Mouse (Mus musculus) hindbrain, embryonic 16.5 days (tissue): ENCODE data around the gene Neo1. TPM values are rescaled to one million over a fixed set of nuclear protein-coding genes. Genes with fewer than 3 reads are reported as not detected.
A peak's percentile ranks its signal among the peaks of the same experiment; 100 is the strongest.

ENCODE experiments used
- ATAC-seq: fragments of 200-750 bp; cut with Nextera tagmentation; 2 replicates; pipeline ENCODE4 v1.8.0; 2017; ENCODE audit warnings: moderate TSS enrichment, moderate library complexity
- H3K27ac ChIP-seq: fragments of 300-500 bp; sonication (generic); 2 replicates; pipeline ENCODE4 v1.5.1; 2014; ENCODE audit warnings: low read depth, mild to moderate bottlenecking, control low read depth, low read length, moderate library complexity
- H3K27me3 ChIP-seq: fragments of 300-500 bp; sonication (generic); replicated peaks from 2 replicates; pipeline ENCODE4 v1.6.1; 2014; ENCODE audit warnings: low read length; ENCODE audit not compliant: control insufficient read depth, insufficient read depth
- H3K36me3 ChIP-seq: fragments of 300-500 bp; sonication (generic); 2 replicates; pipeline ENCODE4 v1.6.1; 2014; ENCODE audit warnings: mild to moderate bottlenecking, low read length, moderate library complexity, mixed read lengths; ENCODE audit not compliant: control insufficient read depth, insufficient read depth
- H3K4me1 ChIP-seq: fragments of 300-500 bp; sonication (generic); 2 replicates; pipeline ENCODE4 v1.6.1; 2014; ENCODE audit warnings: low read depth, low read length; ENCODE audit not compliant: control insufficient read depth, insufficient read depth
- H3K4me2 ChIP-seq: fragments of 300-500 bp; sonication (generic); 2 replicates; pipeline ENCODE4 v1.6.1; 2014; ENCODE audit warnings: mild to moderate bottlenecking, low read length, control low read depth, moderate library complexity
- H3K4me3 ChIP-seq: fragments of 300-500 bp; sonication (generic); 2 replicates; pipeline ENCODE4 v1.5.1; 2014; ENCODE audit warnings: mild to moderate bottlenecking, low read length, control low read depth, moderate library complexity
- H3K9ac ChIP-seq: fragments of 300-500 bp; sonication (generic); 2 replicates; pipeline ENCODE4 v1.6.1; 2014; ENCODE audit warnings: low read depth, mild to moderate bottlenecking, control low read depth, low read length, moderate library complexity
- H3K9me3 ChIP-seq: fragments of 300-500 bp; sonication (generic); 2 replicates; pipeline ENCODE4 v1.6.1; 2014; ENCODE audit warnings: mild to moderate bottlenecking, low read length, moderate library complexity; ENCODE audit not compliant: control insufficient read depth
- WGBS: fragments of 180-500 bp; shearing (Covaris S2); extraction: QIAGEN DNeasy Blood & Tissue Kit; methylation state at CpG from one replicate; pipeline ENCODE4 v1.1.7; 2014; 5-methylcytosine and 5-hydroxymethylcytosine counted together
- polyA plus RNA-seq: library from polyadenylated mRNA; unstranded; fragments of >200 nt; fragmentation: Nextera tagmentation; extraction: Ambion mirVana; gene quantifications from 2 replicates; pipeline ENCODE4 v1.2.1, GENCODE M21; 2015

The Neo1 gene
- polyA plus RNA-seq, 1 experiment from 2014 or later, result 40.9 TPM

DNA sequence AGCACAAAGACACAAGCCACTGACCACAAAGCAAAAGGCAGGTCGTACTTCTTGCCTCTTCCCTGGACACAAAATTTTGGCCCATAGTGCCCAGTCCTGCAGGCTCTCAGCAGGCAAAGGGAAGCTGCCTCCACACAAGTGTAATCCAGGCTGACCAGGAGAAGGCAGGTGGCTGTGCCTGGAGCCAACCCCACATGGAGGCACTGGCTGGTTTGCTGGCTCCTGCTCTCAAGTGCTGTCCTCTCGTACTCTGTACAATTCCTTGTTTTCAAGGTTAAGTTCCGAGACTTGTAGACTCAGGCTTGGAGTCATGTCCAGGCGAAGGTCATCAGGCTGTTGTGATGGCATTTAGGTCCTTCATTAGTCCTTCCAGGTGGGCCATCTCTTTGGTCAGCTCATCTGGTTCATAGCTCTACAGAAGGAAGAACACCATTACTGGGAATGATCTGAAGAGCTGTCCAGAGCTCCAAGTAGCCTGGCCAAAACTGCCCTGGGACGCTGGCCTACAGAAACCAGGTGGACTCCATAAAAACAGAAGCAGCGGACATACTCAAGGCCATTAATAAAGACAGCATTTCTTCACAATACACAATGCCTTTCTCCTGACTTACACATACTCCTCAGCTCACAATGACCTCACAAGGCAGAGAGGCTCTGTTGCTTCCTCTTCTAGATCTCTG, 159.2 kb downstream of the Neo1 start:
- Histone ChIP-seq H3K9me3 (no peaks in the 10 kb centered on the region), H3K4me3 (no peak overlapping the region), H3K27me3 (no peaks in the 10 kb centered on the region), H3K4me1 (no peaks in the 10 kb centered on the region), H3K36me3 (peaks cover 21% of the 10 kb centered on the region), H3K4me2 (no peak overlapping the region), H3K9ac (no peak overlapping the region), H3K27ac (no peak overlapping the region)
- no peak for ATAC-seq
- 97% methylated on average over 6 of the region's 6 CpGs for whole genome bisulfite sequencing

DNA sequence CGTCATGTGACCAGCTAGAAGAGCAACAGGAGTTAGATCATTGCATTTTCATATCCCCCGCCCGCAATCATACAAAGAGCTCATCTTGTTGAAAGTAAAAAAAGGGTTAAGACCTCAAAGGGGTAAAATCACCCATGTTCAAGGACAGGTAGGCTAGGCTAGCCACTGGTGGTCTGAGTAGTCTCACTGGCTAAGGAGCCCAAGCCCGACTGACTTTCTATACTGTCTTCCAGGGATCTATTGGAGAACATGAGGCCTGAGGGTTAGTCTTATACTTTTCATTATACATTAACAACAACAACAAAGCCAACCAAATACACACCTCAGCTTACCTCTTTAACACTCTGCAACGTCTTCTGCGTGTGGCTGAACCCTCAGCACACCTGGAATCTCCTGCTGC, 160.8 kb downstream of the Neo1 start:
- Histone ChIP-seq H3K36me3 (peaks cover 15% of the 10 kb centered on the region), H3K4me2 (no peak overlapping the region), H3K27ac (no peak overlapping the region), H3K27me3 (no peaks in the 10 kb centered on the region), H3K9ac (no peak overlapping the region), H3K4me1 (no peaks in the 10 kb centered on the region), H3K9me3 (no peaks in the 10 kb centered on the region), H3K4me3 (no peak overlapping the region)
- ATAC-seq, result no peak
- WGBS, result 94% methylated on average over 6 of the region's 6 CpGs

DNA sequence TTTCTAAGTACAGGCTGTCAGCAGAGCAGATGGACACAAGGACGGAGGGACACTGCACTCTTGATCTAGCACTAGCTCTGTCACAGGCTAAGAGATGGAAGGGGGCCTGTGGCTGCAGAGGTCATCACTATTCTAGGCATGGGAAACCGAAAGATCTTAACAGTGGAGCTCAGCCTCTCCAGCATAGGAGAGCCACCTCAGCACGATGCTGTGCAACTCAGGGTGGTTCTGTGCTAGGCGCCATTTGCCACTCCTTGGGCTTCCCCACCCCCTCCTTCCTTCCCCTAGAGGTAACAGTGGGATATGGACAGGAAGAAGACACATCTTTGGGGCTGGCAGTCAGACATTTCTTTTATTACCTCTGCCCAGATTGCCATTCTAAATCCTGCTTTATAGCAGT, 161.9 kb downstream of the Neo1 start:
- Histone ChIP-seq H3K4me2 (no peak overlapping the region), H3K9ac (no peak overlapping the region), H3K9me3 (no peaks in the 10 kb centered on the region), H3K27me3 (no peaks in the 10 kb centered on the region), H3K4me3 (no peak overlapping the region), H3K4me1 (no peaks in the 10 kb centered on the region), H3K36me3 (peaks cover 10% of the 10 kb centered on the region), H3K27ac (no peak overlapping the region)
- WGBS, result 87% methylated on average over 4 of the region's 4 CpGs
- ATAC-seq, result no peak

DNA sequence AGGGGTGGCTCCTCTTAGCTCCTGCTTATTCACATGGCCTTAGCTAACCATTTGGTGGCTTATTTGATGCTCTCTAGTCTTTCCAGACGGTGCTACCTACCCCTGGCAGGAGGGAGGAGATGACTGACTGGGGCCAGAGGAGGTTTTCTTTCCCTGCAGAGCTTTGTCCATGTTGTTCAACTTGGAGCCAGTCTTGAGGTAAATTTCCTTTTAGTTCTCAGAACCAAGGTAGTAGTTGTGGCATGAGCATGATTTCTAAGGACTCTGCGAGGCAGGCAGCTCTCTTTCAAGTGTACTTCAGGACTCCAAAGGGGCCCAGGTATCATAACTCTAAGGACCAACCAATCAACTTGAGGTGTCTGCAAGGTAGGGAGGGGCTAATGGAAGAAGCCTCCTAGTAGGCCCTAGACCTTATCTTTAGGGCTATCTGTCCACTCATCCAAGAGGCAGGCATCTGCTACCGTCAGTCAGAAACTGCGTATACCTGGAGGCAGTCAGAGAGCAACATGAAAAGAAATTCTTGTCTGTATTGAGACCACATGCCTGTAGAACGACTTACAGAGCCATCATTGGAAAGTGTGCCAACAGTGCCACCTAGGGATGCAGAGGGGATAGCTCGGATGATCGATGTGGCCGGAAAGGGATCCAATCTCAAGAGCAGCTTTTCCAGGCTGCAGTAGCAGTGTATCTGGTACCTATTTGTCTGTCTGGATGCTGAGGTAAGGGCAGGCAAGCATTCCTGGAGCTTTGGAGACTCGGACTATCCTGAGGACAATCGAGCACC, 162.5 kb downstream of the Neo1 start:
- Histone ChIP-seq H3K27ac (no peak overlapping the region), H3K36me3 (peaks cover 10% of the 10 kb centered on the region), H3K4me1 (no peaks in the 10 kb centered on the region), H3K4me3 (no peak overlapping the region), H3K27me3 (no peaks in the 10 kb centered on the region), H3K9ac (no peak overlapping the region), H3K9me3 (no peaks in the 10 kb centered on the region), H3K4me2 (no peak overlapping the region)
- WGBS, result 47% methylated on average over 10 of the region's 10 CpGs
- peak; percentile 72 for ATAC-seq

DNA sequence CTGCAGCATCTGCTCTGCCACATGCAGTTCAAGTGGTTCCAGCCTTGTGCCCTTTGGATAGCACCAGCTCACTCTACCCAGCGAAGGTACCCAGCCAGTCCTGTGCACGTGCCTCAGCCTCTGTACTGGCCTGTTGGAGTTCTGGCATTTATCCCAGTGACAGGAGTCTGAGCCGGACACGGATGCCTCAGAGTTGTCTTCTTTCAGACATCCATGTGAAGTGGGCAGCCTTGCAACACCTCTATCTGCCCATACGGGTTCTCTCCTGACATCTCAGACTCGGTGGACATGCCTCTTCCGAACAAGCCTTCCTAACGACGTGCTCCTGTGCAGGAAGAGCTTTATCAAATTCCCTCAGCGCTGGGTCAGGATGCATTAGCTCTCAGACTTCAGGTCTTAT, 165.1 kb downstream of the Neo1 start:
- Histone ChIP-seq H3K36me3 (peaks cover 1% of the 10 kb centered on the region; the same call in 1 of the 2 replicates), H3K27ac (no peak overlapping the region), H3K9ac (no peak overlapping the region), H3K9me3 (no peaks in the 10 kb centered on the region), H3K27me3 (no peaks in the 10 kb centered on the region), H3K4me2 (no peak overlapping the region), H3K4me1 (no peaks in the 10 kb centered on the region), H3K4me3 (no peak overlapping the region)
- no peak for ATAC-seq
- WGBS, result 77% methylated on average over 10 of the region's 10 CpGs

DNA sequence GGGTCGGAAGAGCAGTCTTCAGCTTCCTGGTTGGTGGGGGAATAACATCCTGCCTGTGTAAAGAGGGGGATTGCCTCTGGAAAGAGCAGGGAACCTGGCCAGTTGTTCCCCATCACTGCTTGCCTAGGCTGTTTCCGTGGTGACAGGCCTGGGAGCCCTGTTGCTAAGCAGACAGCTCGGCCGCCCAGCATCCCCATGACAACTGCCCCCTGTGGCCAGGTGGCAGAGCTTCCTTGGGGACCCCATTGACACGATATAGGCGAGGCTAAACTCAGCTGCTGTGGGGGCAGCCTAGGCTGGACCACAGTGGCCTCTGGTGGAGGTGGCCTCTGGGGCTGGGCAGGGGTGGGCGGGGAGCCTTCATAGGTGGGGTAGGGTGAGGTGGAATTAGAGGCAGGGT, 172.4 kb downstream of the Neo1 start:
- WGBS, result 24% methylated on average over 7 of the region's 7 CpGs
- Histone ChIP-seq H3K27me3 (no peaks in the 10 kb centered on the region), H3K4me1 (peaks cover 8% of the 10 kb centered on the region; the same call in 1 of the 2 replicates), H3K4me2 (no peak overlapping the region), H3K9ac (no peak overlapping the region), H3K36me3 (0 out of 2 replicates have a peak, but pooled peaks cover 2% of the 10 kb centered on the region), H3K27ac (no peak overlapping the region; the same call in 1 of the 2 replicates), H3K9me3 (no peaks in the 10 kb centered on the region), H3K4me3 (no peak overlapping the region)
- ATAC-seq, result peak; percentile 34; the same call in 1 of the 2 replicates

DNA sequence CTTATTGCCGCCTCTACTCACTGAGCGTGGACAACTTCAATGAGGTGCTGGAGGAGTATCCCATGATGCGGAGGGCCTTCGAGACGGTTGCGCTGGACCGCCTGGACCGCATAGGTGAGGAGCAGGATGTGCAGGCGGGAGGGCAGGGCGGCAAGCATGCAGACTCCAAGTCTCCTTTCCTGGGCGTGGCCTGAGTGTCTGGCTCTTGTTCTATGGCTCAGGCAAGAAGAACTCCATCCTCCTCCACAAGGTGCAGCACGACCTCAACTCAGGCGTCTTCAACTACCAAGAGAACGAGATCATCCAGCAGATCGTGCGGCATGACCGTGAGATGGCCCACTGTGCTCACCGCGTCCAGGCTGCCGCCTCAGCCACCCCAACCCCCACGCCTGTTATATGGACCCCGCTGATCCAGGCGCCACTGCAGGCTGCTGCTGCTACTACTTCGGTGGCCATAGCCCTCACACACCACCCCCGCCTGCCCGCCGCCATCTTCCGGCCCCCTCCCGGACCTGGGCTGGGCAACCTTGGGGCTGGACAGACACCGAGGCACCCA, 177.1 kb downstream of the Neo1 start:
- ATAC-seq, result no peak
- Histone ChIP-seq H3K27ac (no peak overlapping the region), H3K36me3 (peaks cover 7% of the 10 kb centered on the region; the same call in 1 of the 2 replicates), H3K27me3 (no peaks in the 10 kb centered on the region), H3K4me2 (peak overlapping the region; percentile 29; the same call in 1 of the 2 replicates), H3K4me3 (no peak overlapping the region), H3K9me3 (no peaks in the 10 kb centered on the region), H3K4me1 (peaks cover 8% of the 10 kb centered on the region; the same call in 1 of the 2 replicates), H3K9ac (0 out of 2 replicates have a peak overlapping the region, but pooled peaks have one; percentile 20)
- 34% methylated on average over 30 of the region's 30 CpGs for WGBS

DNA sequence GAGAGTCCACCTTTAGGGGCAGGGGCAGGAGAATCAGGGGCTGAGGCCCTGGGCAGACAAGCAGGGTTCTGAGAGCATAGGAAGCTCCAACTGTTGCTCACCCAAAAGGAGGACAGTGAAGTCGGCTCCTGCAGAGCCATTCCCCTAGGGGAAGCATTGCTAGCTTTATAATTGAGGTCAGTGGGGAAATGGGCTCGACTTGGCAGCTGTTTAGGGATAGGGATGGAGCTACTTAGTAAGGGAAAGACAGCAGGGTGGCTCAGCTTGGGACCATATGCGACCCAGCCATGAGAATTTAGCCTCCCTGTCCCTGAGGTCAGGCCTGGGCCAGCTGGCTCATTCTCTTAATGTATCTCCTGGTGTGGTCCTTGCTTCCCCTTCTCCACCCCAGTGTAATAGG, 181.3 kb downstream of the Neo1 start:
- Histone ChIP-seq H3K36me3 (peaks cover 7% of the 10 kb centered on the region; the same call in 1 of the 2 replicates), H3K4me3 (no peak overlapping the region), H3K27ac (no peak overlapping the region), H3K4me1 (peaks cover 3% of the 10 kb centered on the region), H3K4me2 (no peak overlapping the region), H3K27me3 (no peaks in the 10 kb centered on the region), H3K9me3 (no peaks in the 10 kb centered on the region), H3K9ac (no peak overlapping the region)
- no peak for ATAC-seq
- WGBS, result 31% methylated on average over 3 of the region's 3 CpGs
